Mouse (Mus musculus) E14TG2a.4 (cell line): ENCODE data around the gene Ceacam9.

ENCODE experiments used
- CTCF ChIP-seq: conservative IDR thresholded peaks from 2 replicates; pipeline ENCODE4 v1.5.1; 2014; ENCODE audit warnings: low read length
- NANOG ChIP-seq: IDR thresholded peaks from 2 replicates; pipeline ENCODE4 v1.6.1; 2014; ENCODE audit warnings: borderline replicate concordance, low read length, mixed read lengths

DNA sequence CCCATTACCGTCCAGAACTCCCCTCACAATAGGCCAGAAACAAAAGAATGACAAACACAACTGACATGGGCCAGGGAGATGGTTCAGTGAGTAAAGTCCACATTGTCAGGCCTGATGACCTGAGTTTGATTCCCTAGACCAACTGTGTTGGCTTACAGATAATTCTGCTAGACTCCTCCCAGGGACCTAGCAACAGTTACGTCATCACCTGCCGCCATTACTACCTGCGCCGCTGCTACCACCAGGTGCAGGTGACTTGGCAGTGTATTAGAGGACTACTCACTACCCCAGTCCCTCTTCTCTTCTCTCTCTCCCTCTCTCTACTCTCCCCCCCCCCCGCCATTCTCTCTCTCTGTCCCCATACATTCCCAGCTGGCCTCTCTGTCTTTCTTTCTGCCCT lies 9.1 kb downstream of the Ceacam9 start:
- TF ChIP-seq CTCF: no peak
- no peak for TF ChIP-seq NANOG
